Mouse (Mus musculus) thymus, adult 2 months (tissue): ENCODE data around the gene Klf17. TPM values are rescaled to one million over a fixed set of nuclear protein-coding genes. Genes with fewer than 3 reads are reported as not detected.

ENCODE experiments used
- DNase-seq: peaks from one replicate; pipeline ENCODE4 v3.0.0; 2021
- H3K27ac ChIP-seq: fragments of 200-500 bp; 2 replicates; pipeline ENCODE4 v1.5.1; 2012; ENCODE audit warnings: low read length, control low read depth; ENCODE audit not compliant: control insufficient read depth, insufficient read depth
- H3K27me3 ChIP-seq: fragments of 200-500 bp; 2 replicates; pipeline ENCODE4 v1.6.1; 2012; ENCODE audit warnings: mild to moderate bottlenecking, low read length, moderate library complexity, mixed read lengths; ENCODE audit not compliant: control insufficient read depth, insufficient read depth
- H3K36me3 ChIP-seq: fragments of 200-500 bp; 2 replicates; pipeline ENCODE4 v1.6.1; 2012; ENCODE audit warnings: mild to moderate bottlenecking, low read length, moderate library complexity; ENCODE audit not compliant: control insufficient read depth, insufficient read depth
- H3K4me1 ChIP-seq: fragments of 200-500 bp; replicated peaks from 2 replicates; pipeline ENCODE4 v1.6.1; 2012; ENCODE audit warnings: low read length; ENCODE audit not compliant: control insufficient read depth, insufficient read depth
- H3K4me3 ChIP-seq: fragments of 200-500 bp; 2 replicates; pipeline ENCODE4 v1.5.1; 2012; ENCODE audit warnings: mild to moderate bottlenecking, low read length, control low read depth, moderate library complexity; ENCODE audit not compliant: control insufficient read depth, insufficient read depth
- CTCF ChIP-seq: fragments of 200-500 bp; IDR thresholded peaks from 2 replicates; pipeline ENCODE4 v1.5.1; 2012; ENCODE audit warnings: mild to moderate bottlenecking, control low read depth, low read length, moderate library complexity, borderline replicate concordance; ENCODE audit not compliant: control insufficient read depth, poor library complexity, insufficient read depth; ENCODE audit errors: extremely low read depth
- POLR2A ChIP-seq: fragments of 200-500 bp; IDR thresholded peaks from 2 replicates; pipeline ENCODE4 v1.6.1; 2012; ENCODE audit warnings: mild to moderate bottlenecking, low read length, control low read depth, moderate library complexity; ENCODE audit not compliant: control insufficient read depth, poor library complexity, insufficient read depth; ENCODE audit errors: extremely low read depth
- whole genome bisulfite sequencing: fragments of 180-500 bp; shearing (Covaris S2); methylation state at CpG from one replicate; pipeline ENCODE4 v1.1.7; 2018; 5-methylcytosine and 5-hydroxymethylcytosine counted together
- polyA plus RNA-seq: library from polyadenylated mRNA; depleted of rRNA; stranded (reverse); fragments of >200 nt; gene quantifications from 2 replicates; pipeline ENCODE4 v1.2.3, GENCODE M21; 2012; rRNA removed

Klf17 gene
- polyA plus RNA-seq, result not detected in 2 replicates

- Histone ChIP-seq H3K4me1 (no peaks in the 10 kb centered on the region), H3K27me3 (no peaks in the 10 kb centered on the region), H3K36me3 (no peaks in the 10 kb centered on the region), H3K4me3 (no peak within 1 kb of the TSS), H3K27ac (no peak within 1 kb of the TSS)
- WGBS, result 93% methylated on average over 12 of the region's 12 CpGs
- TF ChIP-seq CTCF, result no peak
- DNase-seq, result no peak
Measured at GRCm38 (mm10) chr4:117765416-117765815, at the start of gene Klf17. TSS of gene Klf17 (minus strand) at chr4:117765648.

GRCm38 (mm10) chr4:117814333-117814732 lies 48.9 kb upstream of the Klf17 start:
- no peak overlapping the region for H3K4me3 ChIP-seq
- peaks cover 5% of the 10 kb centered on the region for H3K4me1 ChIP-seq
- no peak for DNase-seq
- WGBS, result 66% methylated on average over 4 of the region's 4 CpGs
- H3K27me3 ChIP-seq, result no peaks in the 10 kb centered on the region
- H3K36me3 ChIP-seq, result no peaks in the 10 kb centered on the region
- H3K27ac ChIP-seq, result no peak overlapping the region
- TF ChIP-seq CTCF (no peak), POLR2A (no peak)

GRCm38 (mm10) chr4:117813591-117814192 lies 48.2 kb upstream of the Klf17 start:
- TF ChIP-seq POLR2A (no peak), CTCF (no peak)
- peak; percentile 28 for DNase-seq
- Histone ChIP-seq H3K27me3 (no peaks in the 10 kb centered on the region), H3K4me1 (peaks cover 5% of the 10 kb centered on the region), H3K36me3 (no peaks in the 10 kb centered on the region), H3K27ac (no peak overlapping the region), H3K4me3 (no peak overlapping the region)
- WGBS, result 60% methylated on average over 9 of the region's 9 CpGs

GRCm38 (mm10) chr4:117810933-117811332 lies 45.5 kb upstream of the Klf17 start:
- TF ChIP-seq POLR2A, result no peak
- H3K27ac ChIP-seq, result no peak overlapping the region
- peaks cover 5% of the 10 kb centered on the region for H3K4me1 ChIP-seq
- DNase-seq, result no peak
- 61% methylated on average over 2 of the region's 2 CpGs for WGBS
- no peak overlapping the region for H3K4me3 ChIP-seq
- no peaks in the 10 kb centered on the region for H3K27me3 ChIP-seq
- H3K36me3 ChIP-seq, result no peaks in the 10 kb centered on the region

GRCm38 (mm10) chr4:117806992-117807391 lies 41.5 kb upstream of the Klf17 start:
- 68% methylated on average over 5 of the region's 5 CpGs for WGBS
- TF ChIP-seq POLR2A, result no peak
- no peak for TF ChIP-seq CTCF
- no peak for DNase-seq
- Histone ChIP-seq H3K27me3 (no peaks in the 10 kb centered on the region), H3K4me3 (no peak overlapping the region), H3K36me3 (no peaks in the 10 kb centered on the region), H3K27ac (no peak overlapping the region), H3K4me1 (no peaks in the 10 kb centered on the region)

- TF ChIP-seq CTCF, result no peak
- no peak for TF ChIP-seq POLR2A
- H3K36me3 ChIP-seq, result no peaks in the 10 kb centered on the region
- 90% methylated on average over 6 of the region's 6 CpGs for WGBS
- H3K27me3 ChIP-seq, result no peaks in the 10 kb centered on the region
- DNase-seq, result no peak
- H3K27ac ChIP-seq, result no peak overlapping the region
- H3K4me1 ChIP-seq, result no peaks in the 10 kb centered on the region
- H3K4me3 ChIP-seq, result no peak overlapping the region
Measured at GRCm38 (mm10) chr4:117799904-117800303, 34.5 kb upstream of the Klf17 start.

- Histone ChIP-seq H3K27ac (no peak overlapping the region), H3K27me3 (no peaks in the 10 kb centered on the region), H3K4me3 (no peak overlapping the region), H3K36me3 (no peaks in the 10 kb centered on the region), H3K4me1 (no peaks in the 10 kb centered on the region)
- TF ChIP-seq CTCF, result no peak
- TF ChIP-seq POLR2A, result no peak
- DNase-seq, result no peak
- WGBS, result 89% methylated on average over 10 of the region's 10 CpGs
Measured at GRCm38 (mm10) chr4:117788308-117788707, 22.9 kb upstream of the Klf17 start.
